Mouse (Mus musculus) urinary bladder, postnatal 4 days (tissue): ENCODE measurements around the gene Znrf2.

Experiments used
- DNase-seq, 2 experiments: peaks; one replicate each; pipeline ENCODE4 v3.0.0; 2021 to 2022; ENCODE audit warnings: low spot score in 2 of 2

Znrf2 gene

DNA sequence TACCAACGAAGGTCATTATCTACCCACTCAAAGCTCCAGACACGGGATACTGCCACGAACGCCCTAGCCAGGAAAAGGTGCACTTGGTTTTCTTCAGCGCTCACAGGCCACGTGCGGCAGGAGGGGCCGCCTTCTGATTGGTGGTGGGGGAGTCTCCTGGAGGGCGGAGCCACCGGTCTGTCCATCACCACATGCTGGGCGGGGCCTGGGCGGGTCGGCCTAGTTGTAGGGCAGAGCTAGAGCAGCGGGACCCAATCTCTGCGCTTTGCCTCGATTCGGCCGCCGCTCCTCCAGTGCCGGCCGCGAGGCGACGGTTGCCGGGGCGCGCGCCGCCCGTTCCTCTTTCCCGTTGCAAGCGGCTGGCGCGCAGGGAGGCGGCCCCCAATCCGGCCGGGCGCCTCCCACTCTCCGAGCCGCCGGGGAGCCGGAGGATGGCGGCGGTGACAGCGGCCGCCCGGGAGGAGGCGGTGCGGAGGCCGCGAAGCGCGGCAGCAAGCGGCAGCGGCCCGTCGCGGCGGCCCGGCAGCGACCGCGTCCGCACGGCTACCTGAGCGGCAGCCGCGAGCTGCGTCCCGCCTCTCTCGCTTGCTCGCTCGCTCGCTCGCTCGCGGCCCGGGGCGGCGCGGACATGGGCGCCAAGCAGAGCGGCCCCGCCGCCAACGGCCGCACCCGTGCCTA is at the start of gene Znrf2:
Znrf2 (plus strand) TSS at position 529 of the 678 bp plus-strand sequence.
- peak; percentile 91 to 92 for DNase-seq

DNA sequence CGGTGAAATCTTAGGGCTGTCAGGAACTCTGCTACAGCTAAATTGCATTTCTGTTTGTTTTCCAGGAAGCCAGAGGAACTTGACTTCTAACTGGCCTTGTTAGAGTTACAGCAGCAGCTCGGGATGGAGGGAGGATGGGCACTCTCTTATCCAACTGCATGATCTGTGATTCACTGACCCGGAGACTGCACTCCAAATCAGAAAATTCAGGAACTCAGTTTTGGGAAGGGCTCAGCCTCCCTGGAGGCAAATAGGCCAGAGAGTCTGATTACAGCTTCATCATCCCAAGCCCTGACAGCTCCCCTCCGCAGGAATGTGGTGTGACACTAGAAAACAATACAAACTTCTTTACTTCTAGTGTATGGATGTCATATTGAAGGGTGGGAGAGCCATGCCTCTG is 49.0 kb upstream of the Znrf2 start:
- no peak for DNase-seq

DNA sequence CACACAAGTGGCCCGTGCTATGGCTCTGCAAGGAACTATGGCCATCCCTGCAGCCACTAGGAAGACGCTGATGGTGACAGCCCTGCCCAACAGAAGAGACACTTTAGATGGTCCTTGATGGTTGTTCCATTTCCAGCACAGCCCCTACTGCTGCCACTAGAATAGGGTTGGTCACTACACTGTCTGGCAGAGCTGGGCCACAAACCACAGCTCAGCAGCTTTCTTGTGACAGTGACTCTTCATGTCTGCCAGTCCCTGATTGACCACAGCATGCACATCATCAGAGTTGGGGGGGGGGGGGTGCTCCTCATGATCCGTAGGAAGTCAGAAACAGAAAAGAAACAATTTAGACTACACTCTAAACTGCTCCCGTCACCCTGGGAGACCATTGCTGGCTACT is 46.0 kb upstream of the Znrf2 start:
- no peak for DNase-seq

DNA sequence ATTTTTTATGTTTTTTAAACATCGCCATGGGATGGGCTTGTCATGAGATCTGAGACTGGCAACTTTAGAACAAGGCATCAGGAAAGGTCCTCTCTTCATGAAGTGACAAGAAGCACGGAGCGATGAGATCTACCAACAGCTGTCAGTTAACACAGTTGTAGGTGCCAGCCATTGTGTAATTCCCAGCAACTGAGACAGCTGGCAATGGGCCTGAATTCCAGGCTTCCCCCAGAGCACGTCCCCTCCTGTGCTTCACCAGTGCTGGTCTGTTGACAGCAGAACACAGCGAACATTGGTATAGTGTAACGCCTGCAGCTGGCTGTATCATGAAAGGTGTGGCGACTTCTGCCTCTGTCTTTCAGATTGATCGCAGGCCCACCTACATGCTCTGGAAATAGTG is 45.5 kb upstream of the Znrf2 start:
- no peak for DNase-seq

DNA sequence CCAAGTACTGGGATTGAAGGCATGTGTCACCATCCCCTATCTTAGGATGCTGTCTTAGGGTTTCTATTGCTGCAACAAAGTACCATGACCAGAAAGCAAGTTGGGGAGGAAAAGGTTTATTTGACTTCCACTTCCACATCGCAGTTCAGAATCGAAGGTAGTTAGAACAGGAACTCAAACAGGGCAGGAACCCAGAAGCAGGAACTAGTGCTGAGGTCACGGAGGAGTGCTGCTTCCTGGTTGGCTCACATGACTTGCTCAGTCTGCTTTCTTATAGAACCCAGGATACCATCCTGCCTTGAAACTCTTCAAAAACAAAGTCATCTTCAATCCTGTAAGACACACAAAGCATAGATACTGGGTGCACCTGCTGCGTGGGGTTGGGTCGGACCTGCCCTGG is 44.6 kb upstream of the Znrf2 start:
- no peak for DNase-seq

DNA sequence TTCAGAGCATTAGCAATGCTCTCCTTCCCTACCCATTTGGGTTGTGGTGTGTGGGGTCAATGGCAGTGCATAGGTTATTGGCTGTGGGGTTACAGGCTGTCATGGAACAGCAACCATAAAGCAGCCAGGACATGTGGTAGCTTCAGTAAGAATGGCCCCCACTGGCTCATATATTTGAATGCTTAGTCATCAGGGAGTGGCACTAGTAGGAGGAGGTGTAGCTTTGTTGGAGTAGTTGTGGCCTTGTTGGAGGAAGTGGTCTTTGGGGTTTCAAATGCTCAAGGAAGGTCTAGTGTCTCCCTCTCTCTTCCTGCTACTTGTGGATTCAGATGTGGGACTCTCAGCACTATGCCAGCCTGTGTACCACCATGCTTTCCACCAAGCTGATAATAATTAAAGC is 41.0 kb upstream of the Znrf2 start:
- no peak for DNase-seq

DNA sequence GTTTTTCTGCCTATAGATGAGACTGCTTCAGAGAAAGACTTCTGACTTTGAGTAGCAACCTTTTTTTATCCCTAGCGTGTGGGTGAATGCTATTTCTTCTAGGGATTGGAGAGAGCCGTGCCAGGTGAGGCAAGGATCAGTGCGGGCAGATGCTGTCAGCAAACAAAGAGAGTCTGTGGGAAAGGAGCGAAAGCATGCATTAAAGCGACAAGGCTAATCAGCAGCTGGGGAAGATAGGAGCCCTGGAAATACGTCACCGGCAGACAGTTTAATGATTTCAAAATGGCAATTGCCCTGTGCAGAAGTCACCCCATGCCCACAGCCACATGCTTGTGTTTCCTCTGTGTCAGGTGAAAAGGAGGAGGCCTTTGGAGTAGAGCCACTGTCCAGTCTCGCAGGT is 39.1 kb upstream of the Znrf2 start:
- DNase-seq: no peak

DNA sequence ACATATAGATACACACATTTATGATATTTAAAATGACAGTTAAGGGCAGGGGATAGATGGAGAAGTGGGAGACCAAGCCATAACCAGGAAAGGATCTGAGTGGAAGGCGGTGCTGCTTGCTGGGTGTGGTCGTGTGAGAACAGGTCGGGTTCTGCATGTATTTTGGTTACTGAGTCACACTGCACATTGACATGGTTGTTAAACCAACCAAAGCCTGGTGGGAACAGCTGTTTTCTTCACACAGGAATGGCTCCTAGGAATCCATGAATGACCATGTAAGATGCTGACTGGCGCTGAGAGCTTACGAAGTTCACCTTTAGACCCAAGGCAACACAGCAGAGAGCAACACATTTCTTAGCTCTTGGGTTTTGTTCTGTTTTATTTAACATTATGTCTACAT is 36.7 kb upstream of the Znrf2 start:
- no peak for DNase-seq

DNA sequence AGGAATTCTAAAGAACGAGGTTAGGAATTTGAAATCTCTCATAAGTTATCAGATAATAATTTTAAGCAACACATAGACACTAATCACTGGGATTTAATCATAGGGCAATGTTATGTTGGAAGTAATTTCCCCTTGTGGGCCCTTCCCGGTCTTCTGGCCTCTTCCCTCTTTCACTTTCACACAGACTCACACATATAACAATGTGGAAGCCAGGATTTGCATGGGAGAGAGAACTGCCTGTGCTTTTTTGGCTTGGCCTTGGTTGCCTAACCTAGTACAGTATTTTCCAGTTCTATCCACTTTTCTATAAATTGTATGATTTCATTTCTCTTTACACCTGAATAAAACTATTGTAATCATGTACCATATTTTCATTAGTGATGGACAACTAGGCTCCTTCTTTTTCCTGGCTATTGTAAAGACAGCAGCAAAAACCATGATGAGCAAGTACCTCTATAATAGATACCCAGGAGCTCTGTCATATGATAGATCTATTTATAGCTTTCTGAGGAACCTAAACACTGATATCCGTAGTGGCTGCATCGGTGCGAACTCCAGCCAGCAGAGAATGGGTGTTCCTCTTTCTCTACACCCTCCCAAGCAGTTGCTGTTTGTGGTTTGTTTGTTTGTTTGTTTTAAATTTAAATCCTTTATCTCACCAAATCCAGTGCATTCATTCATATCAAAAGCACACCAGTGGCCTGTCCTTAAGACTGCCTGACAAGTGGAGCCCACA is 36.0 kb upstream of the Znrf2 start:
- DNase-seq: no peak

DNA sequence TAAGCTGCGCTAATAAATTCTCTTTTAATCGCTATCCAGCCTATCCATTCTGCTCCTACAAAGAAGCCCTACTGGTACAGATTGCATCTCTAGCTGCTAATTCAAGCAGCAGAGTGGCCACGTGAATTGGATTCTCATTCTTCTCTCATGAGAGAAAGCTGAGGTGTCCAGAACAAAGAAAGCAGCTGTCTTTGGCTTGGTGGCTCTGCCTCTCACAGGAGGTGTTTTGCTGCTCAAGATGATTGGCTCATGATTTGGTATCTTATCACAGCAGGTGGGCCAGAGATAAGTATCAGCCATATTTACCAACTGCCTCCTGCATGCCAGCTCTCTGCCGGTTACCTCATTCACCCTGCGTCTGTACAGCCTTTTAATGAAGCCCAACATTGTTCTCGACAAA is 34.8 kb upstream of the Znrf2 start:
- DNase-seq: no peak

DNA sequence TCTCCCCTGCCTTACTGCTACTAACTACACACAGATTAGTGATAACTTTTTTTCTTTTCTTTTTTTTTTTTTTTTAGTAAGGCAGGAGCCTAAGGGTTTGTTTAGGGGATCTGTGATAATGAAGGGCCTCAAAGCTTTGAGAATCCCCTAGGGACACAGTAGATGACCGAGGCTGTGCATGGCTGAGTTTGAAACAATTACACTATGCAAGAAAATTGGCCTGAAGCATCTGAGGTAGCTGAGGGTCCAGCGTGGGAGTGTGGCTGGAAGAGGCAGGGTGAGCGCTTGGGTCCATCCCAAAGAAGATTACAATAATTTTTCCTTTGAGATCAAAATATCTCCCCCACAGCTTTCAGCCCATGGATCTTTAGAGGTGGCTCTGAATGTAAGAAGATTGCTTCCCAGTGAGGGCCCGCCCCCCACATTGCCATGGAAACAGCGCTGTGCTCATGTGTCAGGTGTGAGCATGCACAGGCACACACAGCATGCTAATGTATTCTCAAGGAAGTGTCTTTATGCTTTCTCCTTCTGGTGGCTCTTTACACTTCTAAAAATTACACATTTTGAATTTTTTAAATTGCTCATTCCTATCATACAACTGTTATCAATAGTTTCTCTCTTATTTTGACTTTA is 31.5 kb upstream of the Znrf2 start:
- no peak for DNase-seq

DNA sequence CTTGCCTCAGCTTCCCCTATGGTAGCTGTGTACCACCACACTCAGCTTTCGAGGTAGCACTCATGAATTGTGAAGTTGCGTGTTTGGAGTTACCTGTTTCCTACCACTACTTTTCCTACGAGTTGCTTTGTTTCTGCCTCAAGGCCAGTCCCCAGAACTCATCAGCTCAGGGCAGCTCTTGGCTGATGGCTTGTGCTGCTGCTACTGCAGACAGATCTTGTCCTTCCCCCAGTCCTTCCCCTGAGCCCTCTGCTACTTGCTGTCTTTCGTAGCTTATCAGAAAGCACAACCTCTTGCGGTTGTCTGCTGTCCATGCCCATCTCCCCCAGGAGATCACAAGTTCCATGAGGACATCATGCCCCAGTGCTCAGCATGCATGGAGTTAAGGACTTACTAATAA is 29.9 kb upstream of the Znrf2 start:
- DNase-seq: no peak

DNA sequence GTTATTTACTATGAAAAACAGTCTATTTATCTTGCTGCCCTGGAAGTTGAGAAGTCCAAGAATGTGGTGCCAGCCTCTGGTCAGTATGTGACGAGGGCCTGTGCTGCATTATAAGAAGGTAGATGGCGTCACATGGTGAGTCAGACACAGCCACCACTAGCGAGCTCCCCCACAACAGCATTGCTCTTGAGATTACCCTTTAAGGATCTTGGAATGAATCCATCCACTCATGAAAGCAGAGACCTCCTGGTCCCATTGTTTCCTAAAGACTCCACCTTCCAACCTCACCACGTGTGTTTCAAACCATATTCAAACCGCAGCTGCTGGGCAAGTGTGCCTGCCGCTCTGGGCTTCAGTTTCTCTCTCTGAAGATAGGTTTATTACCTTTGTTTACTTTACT is 28.2 kb upstream of the Znrf2 start:
- DNase-seq: no peak

DNA sequence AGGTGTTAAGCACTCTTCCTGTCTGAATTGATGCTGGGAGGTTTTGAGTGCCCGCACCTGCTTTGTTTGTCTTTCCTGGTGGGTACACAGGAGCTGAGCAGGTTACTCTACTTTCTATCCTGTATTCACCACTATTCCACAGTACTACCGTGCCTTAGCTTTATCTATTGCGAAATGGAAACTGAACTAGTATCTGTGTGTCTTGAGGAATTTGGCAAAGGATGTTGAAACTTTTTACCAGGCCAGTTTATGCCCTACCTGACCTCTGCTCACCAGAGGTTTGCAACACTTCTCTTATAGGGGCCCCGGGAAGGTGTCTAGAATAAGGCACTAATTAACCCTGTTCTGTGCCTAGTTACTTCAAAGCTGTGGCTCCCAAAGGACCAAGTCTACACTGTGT is 27.6 kb upstream of the Znrf2 start:
- DNase-seq: no peak

DNA sequence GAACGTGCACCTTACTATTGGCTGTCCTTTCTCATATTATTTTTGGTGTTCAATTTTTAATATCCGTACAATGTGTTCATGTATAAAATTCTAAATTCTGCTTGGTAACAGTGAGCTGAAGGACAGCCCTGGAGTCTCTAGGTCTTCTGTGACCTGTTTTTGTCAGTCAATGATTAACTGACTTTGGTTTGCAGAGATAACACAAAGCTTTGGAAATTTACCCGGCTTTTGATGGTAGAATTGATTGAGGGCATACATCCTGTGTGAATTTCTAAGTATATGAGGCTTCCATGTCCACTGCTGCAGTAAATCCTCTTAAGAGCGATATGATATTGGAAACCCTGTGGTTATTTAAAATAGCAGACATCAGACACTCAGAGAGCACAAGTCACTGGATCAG is 26.6 kb upstream of the Znrf2 start:
- no peak for DNase-seq

DNA sequence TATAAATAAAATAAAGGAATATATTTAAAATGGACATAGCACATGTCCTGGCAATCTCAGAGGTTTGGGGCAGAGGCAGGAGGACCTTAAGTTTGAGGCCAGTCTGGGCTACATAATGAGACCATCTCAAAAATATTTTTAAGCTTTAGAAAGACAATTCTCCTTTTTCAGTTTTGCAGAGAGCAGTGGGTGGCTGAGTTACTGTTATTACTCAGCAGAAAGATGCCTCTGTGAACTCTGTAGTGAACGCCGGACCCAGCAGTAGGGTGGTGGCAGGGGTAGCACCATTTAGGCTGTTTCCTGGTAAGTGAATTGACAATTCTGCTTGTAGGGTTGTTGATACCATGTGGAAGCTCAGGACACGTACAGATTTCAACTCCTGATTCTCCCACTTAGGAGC is 22.9 kb upstream of the Znrf2 start:
- peak in 1 of 2 experiments; percentile 6 for DNase-seq

DNA sequence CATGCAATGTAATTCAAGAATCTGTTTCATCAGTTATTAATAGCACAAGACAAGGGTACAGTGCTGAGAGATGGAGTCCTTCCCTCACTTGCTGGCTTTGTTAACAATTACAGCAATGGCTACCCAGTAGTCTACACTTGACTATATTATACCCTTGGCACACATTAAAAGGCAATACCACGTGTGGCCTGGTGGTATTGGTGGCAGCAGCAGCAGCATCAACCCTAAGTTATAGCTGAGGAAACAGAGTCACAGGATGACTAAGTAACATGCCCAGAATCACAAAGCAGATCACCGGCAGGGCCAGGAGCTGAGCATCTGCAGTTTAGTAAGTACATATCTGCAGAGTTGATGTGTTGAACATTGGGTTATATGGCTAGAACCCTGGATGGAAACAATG is 22.3 kb upstream of the Znrf2 start:
- DNase-seq: peak in 1 of 2 experiments; percentile 20

DNA sequence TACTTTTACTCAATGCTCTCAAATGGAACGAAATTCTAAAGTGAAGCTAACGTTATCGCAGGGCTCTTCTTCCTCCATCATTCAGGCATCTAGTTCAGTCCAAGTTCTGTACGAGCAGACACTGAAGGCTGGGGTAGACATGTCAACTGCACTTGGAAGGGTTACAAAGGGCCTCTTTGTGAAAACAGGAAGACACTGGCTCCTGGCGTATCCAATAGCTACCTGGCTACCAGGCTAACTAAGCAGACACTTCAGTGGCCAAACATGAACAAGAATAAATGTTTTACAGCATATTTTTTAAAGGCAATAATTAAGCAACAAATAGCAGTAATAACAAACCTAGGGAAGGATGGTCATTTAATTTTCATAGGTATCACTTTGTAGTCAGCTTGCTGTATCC is 21.7 kb upstream of the Znrf2 start:
- DNase-seq: peak in 1 of 2 experiments; percentile 9

DNA sequence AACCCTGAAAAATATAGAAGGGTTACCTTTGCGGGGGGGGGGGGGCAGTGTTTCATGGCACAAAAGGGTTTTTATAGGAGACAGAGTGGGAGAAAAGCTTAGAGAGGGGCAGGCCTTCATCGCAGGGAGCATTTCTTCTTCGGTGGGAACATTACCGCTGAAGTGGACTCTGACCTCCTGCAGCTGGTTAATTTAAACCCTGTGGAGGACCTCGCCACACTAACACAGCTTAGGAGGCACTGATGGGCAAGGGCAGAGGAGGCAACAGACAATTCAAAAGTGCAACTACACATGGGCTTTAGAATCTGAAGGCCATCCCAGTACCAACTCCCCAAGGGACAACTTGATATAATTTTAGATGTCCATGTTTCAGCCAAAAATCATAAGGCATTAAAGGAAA is 20.7 kb upstream of the Znrf2 start:
- peak in 1 of 2 experiments; percentile 41 for DNase-seq

DNA sequence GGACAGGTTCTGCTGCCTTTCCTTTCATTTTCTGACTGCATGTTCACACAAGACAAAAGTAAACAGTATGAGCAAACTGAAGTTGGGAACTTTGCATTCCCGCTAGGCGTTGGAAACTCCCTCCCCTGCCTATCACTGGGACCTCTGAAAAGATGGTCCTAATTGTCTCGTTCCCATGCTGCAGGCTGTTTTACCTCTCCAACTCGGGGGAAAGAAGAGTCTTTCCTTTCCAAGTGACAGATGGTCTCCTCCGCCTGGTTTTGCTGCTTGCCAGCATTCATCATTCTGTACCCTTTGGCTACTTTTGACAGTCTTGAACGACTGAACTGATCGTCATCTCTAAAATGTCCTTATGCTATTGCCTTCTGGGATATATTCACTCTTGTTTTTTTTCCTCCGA is 14.4 kb upstream of the Znrf2 start:
- DNase-seq: no peak

DNA sequence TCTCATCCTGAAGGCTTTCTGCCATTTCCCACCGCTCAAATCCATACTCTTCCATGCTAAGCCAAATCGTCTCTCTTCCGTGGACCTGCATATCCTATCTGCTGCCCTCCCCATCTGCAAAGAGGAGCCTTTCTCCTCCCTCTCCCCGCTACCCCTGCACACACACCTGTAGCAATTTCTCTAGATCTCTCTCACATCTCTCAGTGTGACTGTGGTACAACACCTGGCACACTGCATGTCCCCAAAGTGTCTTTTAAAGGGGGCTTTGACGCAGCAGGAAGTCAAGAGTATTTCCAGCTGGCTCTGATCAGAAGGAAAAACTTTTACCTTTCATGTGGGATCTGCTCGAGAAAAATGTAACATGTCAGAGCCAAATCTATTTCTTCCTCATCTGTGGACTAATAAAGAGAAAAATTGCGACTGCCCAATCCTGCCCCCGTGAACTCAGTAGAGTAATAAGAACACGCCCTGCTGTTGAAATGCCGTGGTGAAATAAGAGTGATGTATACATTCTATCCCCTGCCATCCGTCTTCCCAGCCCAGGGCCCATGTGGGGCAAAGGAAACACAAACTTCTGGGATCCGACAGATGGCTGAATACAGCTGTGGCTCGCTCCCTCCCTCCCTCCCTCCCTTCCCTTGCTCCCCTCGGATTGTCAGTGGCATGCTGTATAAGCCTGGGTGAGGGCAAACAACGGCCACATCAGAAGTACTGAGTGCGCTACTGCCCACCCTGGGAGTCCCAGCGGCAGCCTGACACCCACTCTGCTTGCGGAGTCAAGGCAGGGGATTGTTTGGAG is 12.5 kb upstream of the Znrf2 start:
- DNase-seq: no peak

DNA sequence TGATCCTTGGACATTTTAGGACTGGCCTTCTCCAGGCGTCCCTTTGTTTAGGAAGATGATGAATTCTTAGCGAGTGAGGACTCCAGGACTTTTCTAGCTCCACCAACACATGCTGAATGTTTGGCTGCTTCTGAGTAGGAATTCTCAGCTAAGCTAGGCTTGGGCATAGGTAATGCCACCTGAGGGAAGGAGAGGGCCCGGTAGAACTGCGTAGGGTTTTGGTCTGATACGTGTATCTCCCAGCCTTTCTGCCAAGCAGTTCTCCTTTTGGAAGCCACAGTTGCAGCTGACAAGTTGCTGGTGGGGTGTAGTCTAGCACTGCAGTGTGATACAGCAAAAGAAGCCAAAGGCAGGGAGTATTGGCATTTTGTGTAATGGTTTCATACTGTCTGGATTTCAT is 10.9 kb upstream of the Znrf2 start:
- no peak for DNase-seq
